Mouse (Mus musculus) right cerebral cortex, adult 18-20 months (tissue): ENCODE results near the gene Angpt4.

Experiments used
- DNase-seq: peaks from one replicate; pipeline ENCODE4 v3.0.0; 2022; ENCODE audit warnings: mixed read lengths

Angpt4 gene

DNA sequence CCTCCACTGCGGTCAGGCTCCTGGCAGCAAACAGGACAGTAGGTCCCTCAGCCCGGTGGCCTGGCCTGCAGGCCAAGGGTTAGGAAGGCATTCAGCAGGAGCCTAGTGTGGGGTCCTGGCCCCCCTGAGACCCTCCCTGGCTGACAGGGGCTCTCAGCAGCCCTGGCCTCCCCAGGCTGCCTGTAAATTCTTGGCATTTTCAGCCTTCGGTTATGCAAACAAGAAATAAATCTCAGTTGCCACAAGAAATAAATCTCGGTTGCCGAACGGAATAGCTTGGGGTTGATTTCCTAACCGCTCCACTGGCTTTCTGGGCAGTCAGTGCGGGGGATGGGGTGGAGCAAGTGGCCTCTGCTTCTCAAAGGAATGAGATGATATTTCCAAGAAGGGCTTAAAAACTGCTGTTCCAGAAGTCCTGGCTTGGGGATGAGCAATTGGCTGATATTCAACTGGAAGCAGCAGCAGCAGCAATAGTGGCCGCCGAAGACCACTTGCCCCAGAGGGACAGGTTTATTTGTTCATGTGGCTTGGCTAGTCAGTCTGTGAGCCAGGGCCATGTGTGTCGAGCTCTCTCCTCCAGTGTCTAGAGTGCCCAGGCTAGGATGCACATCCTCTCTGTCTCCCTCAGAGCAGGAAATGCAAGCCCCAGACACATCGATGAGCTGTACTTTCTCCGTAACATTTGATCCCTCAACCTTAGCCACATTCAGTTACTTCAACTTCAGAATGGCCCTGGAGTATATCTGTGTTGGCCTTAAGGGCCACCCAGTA is 5.2 kb downstream of the Angpt4 start:
- no peak for DNase-seq

DNA sequence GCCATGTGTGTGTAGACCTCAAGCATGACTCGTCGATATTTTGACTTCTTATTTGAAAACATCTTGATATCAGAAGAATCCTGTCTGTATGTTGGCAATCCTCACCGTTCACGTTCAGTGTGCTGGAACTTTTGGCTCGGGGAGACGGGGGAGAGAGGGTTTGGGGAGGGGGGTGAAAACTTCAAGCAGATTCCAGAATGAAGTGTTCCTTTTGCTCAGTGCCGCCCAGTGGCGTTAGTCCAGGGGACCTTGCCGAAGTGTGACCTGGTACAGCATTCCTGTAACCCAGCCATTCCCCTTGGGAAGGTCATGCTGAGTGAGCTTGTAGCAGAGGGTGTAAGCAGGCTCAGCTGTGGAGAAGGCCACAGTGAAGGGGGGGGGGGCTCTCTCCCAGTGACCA is 8.1 kb downstream of the Angpt4 start:
- no peak for DNase-seq

DNA sequence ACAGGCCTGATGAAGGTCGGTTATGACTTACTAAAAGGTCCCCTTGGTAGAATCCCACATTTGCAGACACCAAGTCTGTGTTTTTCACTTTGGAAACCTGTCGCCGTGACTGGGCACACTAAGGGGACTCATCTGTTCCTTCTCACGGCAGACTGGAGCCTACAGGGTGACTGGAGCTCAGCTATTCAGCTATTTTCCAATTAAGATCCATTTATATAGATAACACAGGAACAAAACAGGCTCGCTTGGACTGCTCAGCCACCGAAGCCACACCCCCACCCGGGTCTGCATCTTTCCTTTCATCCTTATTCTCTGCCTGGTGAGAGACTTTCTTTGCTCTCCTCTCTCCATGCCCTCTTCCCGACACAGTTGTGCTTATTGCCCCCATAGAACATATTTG is 10.1 kb downstream of the Angpt4 start:
- no peak for DNase-seq

DNA sequence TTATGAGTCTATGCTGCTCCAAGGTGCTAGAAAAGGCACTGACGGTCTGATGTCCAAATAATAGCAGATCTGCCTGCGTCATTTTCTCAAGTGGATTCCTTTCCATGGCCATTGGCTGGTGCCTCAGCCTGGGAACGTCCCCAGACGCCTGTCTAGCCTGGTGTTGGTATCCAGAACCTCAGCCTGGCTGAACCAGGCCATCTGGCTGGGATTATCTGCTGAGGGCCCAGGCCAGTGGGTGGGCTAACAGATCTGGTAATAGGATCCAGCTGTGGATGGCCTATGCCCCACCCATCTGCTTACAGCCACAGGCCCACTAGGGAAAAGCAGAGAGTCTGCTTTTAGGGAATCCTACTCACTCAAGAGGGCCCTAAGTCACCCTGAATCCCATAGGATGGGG is 10.6 kb downstream of the Angpt4 start:
- no peak for DNase-seq

DNA sequence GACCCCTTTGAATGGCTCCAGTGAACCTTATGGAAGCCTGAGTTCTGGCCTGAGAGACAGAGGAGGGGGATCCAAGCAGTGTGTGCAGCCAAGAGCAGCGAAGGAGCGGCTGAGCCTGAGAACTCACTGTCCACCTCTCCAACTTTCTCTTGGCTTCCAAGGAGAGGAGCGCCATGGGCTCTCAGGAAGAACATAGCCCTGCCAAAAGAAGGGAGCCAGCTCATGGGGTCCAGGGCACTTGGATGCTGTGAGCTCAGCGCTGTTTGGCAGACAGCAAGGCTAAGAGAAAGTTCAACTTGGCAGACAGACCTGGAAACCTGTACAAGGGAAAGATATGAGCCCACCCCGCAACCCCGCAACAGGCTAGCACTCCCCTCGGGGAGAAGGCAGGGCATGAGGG is 13.3 kb downstream of the Angpt4 start:
- DNase-seq: no peak

DNA sequence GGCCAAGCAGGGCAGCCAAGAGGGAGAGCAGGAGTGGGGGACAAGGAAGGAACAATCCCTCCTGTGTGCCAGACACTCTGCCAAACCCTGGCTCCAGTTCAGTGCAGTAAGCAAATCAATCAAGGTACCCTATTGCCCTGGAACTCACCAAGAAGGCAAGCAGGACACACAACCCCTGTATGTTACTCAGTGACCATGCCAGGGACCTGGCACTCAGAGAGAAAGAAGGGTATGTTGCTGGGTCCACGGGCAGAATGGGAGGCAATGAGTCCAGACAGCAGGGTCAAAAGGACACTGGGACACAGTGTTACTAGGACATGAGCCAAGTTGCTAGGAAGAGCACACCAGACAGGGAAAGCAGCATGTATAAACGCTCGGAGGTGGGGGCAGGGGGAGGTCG is 14.7 kb downstream of the Angpt4 start:
- no peak for DNase-seq

DNA sequence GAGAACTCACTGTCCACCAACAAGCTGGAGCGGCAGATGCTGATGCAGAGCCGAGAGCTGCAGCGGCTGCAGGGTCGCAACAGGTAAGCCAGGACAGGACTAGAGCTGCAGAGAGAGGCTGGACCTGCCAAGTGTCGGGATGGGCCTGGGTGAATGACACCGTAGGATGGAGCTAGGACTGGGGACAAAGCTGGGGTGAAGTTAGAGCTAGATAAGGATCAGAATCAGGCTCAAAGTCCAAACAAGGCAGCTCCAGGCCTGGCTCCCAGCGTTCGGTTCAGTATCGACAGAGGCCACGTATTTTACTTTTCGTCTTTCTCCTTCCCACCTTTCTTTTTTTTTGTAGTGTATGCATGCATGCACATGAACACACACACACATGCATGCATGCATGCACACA is 16.1 kb downstream of the Angpt4 start:
- DNase-seq: no peak

DNA sequence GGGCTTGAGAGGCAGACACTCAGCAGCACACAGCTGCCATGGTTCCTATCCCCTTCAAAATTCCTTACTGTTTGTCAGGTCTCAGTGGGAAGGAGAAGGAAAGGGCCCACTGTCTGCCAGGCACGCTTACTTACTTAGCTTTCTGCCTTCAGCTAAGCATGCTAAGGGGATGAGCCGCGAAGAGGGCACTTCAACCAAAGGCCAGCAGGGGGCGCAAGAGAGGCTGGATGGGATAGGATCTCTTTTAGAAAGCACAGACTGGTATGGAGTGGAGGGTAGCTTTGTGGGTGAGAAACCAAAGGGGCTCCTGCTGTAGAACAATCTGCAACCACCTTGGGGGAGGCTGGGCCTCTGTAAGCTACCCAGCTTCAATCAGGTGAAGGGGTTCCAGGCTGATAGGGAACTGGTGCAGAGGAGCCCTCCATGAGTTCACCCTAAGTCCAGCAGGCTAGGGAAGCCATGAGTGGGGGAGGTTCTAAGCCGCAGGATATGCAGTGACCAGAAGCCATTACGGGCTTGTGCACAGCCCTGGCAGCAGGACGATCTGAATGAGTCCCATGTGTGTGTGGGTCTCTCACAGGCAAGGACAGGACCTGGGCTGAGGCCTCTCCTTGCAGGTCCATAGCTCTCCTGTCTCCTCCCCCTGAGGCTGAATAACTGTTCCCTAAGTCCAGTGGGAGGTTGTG is 19.5 kb downstream of the Angpt4 start:
- peak; percentile 64 for DNase-seq

DNA sequence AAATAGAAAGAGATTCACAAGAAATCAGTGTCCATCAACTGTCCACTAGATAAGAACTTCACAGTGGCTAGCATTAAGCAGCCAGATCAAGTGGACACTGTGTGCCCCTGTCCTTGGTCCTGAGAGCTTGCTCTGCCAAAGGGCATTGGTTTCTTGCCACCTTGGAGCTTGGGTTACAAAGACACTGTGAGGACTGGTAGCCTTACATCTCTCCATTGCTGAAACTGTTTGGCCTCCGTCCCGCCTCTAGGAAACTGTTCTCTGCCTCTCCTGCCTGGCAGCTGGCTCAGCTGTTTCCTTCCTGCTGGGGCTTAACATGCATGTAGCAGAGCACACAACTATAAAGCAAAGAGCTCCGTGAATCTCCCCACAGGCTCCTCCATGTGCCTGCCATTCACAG is 26.9 kb downstream of the Angpt4 start:
- no peak for DNase-seq

DNA sequence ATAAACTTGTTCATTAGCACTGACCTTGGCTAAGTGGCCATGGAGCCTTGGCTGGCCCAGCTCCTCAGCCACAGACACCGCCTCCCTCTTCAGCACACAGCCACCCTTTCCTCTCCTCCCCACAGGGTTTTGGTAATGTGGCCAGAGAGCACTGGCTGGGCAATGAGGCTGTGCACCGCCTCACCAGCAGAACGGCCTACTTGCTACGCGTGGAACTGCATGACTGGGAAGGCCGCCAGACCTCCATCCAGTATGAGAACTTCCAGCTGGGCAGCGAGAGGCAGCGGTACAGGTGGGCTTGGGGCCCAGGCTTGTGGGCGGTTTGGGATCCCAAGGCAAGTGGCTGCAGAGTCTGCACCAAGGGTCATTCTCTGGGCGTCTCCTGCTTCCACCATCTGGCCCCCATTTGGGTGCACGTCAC is 27.8 kb downstream of the Angpt4 start:
- no peak for DNase-seq

DNA sequence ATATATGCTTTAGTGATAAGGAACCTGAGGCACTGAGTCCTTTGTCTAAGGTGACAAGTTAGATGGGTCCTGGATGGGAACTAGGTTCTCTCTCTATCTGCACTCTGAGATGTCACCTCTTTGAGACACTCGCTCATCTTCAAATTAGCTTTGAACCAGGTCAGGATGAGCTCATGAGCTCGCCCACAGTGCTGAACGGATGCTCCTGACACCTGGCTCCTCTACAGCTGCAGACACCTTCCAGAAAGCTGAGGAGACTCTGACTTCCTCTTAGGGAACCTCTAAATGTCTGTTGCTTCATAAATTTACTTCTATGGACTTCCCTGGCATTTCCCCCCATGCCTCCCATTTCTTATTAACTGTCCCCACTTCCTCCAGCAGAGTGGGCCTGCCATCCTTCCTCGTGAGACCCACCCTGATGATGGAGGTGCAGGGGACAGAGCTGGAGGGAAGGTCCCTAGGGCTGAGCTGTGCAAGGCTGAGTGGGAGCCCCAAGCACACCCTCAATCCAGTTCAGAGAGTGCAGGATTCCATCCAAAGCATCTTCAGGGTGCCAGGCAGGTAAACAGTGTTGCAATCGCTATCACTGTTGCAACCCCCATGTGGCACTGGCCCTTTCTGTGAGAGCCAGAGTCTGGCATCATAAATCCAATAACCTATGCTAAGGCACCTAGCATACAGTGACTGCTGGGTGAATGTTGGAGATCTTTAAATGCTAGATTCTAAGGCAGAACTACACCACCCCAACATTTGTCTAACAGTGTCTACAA is 28.8 kb downstream of the Angpt4 start:
- no peak for DNase-seq

DNA sequence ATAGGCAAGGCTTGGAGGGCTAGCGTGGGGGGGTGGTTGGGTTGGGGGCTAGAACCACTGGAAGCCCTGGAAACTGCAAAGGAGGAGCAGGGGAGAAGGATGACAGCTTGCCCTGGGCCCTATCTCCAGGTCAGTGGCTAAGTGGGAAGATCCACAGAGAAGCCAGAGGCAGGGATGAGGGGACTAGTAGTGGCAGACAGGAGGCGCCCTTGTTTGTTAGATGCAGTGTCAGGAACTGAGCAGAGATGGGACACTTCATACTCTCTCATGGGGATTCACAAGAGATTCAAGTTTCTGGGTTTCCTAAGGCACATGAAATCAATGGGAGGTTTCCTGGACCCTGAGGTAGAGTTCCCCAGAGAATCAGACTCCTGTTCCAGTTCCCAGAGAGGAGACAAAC is 30.3 kb downstream of the Angpt4 start:
- DNase-seq: no peak

DNA sequence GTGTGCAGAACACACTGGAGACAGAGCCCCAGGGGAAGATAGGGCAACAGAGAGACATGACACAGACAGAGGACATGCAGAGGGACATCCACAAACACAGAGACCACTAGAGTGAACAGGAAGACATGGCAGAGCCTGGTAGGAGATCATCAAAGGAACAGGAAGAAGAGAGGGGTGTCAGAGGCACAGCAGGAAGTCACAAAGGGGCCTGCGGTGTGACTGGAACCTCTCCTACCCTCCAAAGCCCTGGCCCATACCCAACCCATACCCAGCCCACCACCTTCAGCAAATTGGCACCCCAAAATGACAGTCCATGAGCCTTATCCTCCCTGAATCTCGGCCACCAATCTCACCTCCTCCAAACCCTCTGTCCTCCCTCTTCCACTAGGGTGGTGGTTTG is 33.1 kb downstream of the Angpt4 start:
- DNase-seq: no peak

DNA sequence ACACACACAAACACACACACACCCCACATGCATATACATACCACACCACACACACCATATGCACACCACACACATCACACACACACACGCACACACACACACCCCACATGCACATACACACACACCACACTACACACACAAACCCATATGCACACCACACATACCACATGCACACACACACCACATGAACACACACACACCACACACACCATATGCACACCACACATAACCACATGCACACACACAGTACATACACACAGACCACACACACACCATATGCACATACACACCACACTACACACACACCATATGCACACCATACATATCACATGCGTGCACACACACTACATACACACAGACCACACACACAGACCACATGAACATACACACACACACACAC is 36.6 kb downstream of the Angpt4 start:
- no peak for DNase-seq

DNA sequence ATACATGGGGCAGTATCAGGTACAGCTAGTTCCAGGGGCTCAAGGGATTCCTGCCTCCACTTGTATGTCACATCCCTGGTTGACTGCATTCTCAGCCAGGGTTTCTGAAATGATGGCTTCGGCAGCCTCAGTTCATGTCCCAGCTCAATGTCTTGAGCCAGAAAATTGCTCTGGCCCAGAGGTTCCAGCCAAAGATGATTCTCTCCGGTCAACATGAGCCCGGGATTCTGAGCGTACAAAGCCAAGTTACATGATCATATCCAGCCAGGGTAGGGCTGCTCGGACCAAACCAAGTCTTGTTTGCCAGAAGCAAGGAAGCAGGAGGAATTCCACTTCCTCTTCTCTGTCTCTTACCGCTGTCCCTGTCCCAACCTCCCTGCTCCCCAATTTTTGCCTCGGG is 37.3 kb downstream of the Angpt4 start:
- DNase-seq: no peak

DNA sequence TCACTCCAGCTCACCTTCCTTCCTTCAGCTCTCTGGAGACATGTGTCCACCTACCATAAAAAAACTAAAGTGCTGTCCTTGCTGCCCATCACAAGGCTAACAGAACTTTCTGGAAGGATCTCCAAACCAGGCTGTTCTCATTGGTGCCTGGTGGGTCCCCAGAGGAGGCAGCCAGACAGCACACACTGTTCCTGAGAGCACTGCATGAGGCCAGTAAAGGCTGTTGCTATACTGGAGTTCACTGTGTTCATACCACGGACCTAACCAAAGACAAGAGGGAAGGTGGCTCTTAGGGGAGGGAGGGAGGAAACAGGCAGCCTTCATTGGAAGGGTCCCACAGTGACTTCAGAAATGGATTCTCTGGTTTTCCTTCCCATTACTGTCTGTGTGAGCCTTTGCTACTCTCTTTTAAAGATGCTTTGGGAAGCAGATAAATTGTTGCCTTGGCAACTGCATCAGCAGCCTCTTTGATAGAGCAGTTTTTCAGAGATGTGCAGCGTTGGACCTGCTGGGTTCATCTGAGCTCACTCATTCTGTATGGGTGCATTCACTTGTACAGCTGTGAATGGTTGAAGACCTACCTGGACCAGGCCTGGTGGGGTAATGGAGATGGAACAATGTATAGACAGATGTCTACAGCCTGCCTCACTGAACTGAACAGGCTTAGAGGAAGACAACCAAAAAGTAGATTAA is 38.2 kb downstream of the Angpt4 start:
- DNase-seq: no peak

DNA sequence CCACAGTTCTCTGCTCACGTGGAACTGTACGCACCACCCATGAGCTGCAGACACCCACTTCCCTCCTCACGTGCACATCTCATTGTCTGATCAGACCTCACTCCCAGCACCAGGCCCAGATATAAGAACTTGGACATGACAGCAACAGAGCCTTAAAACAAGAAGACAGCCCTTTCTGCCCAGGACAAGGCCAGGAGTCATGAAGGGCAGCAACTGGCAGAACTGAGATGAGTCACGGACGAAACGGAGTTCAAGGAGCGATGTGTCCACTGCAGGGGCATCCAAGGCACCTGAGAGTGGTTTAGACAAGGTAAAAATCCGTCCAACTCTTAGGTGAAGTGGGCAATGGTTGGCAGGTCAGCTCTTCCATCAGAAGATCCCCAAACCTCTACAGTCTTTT is 42.7 kb downstream of the Angpt4 start:
- DNase-seq: no peak

DNA sequence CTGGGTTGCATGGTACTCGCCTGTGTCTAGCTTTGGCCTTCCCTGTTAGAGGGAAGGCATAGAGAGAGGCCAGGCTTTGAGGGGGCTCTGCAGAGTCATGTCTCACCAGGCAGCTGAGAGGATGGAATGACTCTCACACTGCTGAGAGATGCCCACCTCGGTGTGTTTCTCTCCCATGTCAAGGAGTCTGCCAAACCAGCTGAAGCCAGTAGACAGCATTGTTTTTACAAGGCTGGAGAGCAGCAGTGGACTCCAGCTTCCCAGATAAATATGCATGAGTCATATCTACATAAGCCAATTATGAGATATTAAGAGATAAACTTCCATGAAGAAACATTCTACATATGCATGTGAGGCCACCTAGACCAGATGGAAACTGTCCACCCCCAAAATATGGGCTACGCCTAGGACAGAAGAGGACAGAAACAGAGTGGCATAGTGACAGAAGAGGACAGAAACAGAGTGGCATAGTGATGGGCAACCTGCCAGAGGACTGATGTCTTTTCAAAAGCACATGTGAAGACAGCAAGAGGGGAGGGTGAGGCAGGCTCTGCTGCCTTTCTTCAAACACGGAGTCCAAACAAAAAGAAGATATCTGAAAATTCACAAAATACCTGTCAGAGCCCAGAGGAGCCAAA is 45.6 kb downstream of the Angpt4 start:
- no peak for DNase-seq

DNA sequence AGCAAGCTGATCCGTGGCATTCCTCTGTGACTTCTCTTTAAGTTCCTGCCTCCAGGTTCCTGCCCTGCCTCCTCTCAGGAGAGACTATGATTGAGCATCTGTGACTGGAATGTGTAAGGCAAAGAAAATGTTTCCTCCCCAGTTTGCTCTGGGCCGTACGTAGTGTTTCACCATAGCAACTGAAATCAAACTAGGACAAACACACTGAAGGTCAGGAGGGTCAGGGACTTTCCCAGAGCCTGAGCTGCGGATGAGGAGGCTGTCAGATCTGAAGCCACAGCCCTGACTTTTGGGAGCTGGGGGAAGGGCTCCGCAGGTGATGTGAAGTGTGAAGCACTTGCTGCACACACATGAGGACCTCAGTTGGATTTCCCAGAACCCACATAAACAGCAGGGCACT is 48.3 kb downstream of the Angpt4 start:
- no peak for DNase-seq

DNA sequence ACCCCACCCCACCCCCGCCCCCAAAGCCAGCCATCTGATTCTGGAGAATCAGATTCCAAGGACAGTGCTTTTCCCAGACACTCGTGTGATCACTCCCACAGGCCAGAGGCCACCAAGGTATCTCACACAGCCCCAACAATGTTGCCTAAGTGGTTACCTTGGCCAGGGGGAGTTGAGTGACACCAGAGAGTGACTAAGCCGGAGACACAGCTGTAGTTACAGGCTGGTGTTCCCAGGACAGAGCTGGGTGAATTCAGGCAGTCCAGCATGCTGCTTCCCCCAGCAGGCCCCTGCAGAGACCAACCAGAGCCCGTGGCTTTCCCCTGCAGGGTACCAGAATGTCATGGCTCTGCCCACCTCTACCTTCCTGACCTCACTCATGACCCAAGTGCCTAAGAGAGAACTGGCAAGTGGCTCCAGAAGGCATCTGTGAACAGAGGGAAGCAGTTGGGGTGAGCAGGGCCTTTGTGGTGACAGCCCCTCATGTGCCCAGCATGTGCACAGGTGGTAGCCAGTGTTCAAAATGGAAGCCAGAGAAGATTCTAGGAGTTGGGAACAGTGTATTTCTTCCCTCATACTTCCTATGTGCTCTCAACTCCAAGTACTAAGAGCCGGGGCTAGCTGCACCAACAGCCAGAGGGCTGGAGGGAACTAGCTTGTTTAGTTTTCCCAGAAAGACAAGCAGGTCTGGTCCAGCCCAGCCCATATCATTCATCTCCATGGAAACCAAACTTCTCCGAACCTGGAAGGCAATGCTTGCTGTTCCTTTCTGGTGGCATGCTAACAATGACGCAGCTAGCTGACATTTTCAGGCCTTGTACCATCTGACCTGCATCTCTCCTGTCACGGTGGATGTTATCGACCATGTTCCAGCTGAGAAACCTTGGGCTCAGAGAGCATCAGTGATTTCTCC is 50.5 kb downstream of the Angpt4 start:
- no peak for DNase-seq

DNA sequence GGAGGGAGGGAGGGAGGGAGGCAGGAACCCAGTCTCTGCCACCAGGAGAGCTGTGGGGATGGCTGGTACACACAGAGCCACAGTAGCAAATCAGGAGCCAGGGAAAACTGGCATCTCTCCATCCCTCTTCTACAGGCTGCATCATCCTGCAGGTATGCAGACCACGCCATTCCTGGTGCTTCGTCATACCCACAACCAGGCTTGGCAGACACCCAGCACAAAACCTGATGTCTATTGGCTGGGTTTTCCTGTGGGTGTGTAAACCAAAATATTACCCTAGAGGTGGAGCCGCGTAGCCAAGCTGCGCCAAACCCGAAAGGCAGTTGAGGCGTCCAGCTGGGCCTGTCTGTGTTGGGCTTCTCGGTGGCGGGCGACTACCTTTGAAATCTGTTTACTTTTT is 51.5 kb downstream of the Angpt4 start:
- DNase-seq: peak; percentile 82

DNA sequence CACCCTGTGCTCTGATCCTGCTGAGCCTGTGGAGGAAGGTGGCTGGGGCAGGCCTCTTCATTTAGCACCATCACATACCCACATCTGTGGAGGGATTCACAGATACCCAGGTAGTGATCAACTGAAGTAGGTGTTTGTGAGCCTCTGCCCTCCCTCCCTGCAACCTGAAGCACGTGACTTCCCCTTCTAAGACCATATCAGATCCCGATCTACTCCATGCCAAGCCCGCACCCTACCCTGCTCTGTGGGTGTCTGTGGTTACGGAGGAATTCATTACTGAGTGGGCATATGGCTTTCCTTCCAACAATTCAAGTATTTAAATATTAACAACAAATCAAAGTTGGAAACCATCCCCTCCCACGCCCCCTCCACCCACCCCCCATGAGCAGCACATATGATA is 52.3 kb downstream of the Angpt4 start:
- no peak for DNase-seq
